Mouse (Mus musculus) spleen, adult 10 weeks (tissue): ENCODE data around the gene Mfsd1. TPM values are rescaled to one million over a fixed set of nuclear protein-coding genes. Genes with fewer than 3 reads are reported as not detected.

Experiments used
- polyA plus RNA-seq: library from polyadenylated mRNA; stranded (reverse); fragments of 350-450 nt; fragmentation: Illumina TruSeq; extraction: RNeasy Lipid Tissue Mini Kit (QIAGEN cat#74804); gene quantifications from one replicate; pipeline ENCODE4 v1.2.3, GENCODE M21; 2015; ENCODE audit warnings: low replicate concordance; ENCODE audit not compliant: insufficient read depth

Mfsd1 gene
- 122 TPM for polyA plus RNA-seq

DNA sequence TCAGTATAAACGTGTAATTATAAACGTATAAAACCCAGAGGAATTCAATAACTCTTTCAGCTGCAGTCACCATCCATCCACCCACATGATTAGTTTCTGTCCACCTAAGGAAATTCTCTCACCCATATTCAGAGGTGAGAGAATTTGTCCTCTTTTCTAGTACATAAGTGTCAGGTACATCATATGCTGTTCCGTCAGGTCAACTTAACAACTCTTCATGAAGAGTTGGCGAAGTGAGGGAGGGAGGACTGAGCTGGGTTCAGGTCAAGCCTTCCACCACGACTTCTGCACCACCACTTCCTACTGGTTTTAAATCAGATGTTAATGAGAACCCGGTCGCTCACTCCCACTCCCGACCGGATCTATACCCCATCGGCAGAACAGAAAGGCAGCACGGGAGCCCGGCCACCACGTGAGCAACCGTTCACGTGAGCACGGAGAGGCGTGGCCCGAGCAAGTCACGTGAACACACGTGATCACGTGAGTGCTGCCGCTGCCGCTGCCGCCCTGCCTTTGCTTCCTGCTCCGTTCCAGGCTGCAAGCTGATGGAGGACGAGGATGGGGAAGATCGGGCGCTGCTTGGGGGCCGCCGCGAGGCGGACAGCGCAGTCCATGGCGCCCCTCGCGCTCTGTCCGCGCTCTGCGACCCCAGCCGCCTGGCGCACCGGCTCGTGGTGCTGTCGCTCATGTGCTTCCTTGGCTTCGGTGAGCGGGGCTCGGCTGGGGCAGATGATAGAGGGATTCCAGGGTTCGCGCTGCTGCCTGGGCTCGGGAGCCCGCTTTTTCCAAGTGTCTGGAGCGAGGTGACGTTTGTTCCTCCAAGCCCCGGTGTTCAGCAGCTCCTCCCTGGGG is at the start of gene Mfsd1:
TSS of gene Mfsd1 (plus strand) at position 469 of the 852 bp plus-strand sequence.

Other genes with a start within 250 kb of the Mfsd1 start
- 1.3 TPM for gene Mlf1, start 208.6 kb upstream of the Mfsd1 start, polyA plus RNA-seq
- not detected for gene Gm17402, start 207.6 kb upstream of the Mfsd1 start, polyA plus RNA-seq
- 44.7 TPM for gene Gfm1, start 152.6 kb upstream of the Mfsd1 start, polyA plus RNA-seq
- gene Lxn, start 118.8 kb upstream of the Mfsd1 start, polyA plus RNA-seq = 16.0 TPM
- gene Rarres1, start 67.2 kb upstream of the Mfsd1 start, polyA plus RNA-seq = 1.7 TPM